ENCODE assay signal across 26 mouse cellular contexts in the genomic region with DNA sequence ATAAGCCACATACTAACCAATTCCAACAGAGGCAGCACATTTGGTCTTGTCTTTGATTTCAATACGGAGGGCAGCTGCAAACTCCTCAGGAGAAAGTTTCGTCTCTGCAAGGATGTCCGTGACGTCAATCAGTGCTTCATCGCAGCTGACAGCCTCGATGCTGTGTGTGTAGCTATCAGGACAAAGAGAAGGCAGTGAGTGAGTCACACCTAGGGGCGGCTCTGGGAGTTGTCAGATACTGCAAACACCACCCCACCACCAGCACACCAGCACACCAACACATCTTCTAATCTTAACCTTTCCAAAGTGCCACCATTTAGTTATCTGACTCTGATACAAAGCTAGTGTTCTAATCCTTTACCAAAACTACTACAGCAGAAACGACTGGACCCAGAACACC. TPM values are rescaled to one million over a fixed set of nuclear protein-coding genes. Genes with fewer than 3 reads are reported as not detected.
DNase-seq lines count a peak whose midpoint lies in the region; ATAC-seq lines count a peak whose summit lies in the region.
"Had no signal": no experiment of that assay in that cellular context is flagged by ENCODE, and none has a peak within 500 bp of the region (broad histone marks: within the 10 kb centered on the region; RNA-seq: fewer than 3 reads in every experiment).

No protein-coding gene starts in this region.

- H3K4me2 ChIP-seq in liver, embryonic 12.5 days = no peak overlapping the region
- H3K4me2 ChIP-seq in liver, embryonic 11.5 days = no peak overlapping the region
- H3K4me2 ChIP-seq: forebrain, embryonic 13.5 days; heart, embryonic 12.5 days; heart, embryonic 15.5 days; hindbrain, embryonic 14.5 days had no signal

- peak; percentile 62 for ATAC-seq in liver, embryonic 12.5 days
- ATAC-seq in liver, embryonic 11.5 days (replicated peaks; ENCODE audit: low FRiP score) = no peak
- ATAC-seq: forebrain, embryonic 13.5 days; forebrain, embryonic 16.5 days; hindbrain, postnatal 0 days; inflammation-experienced regulatory T-cells, adult 6 months; intestine, embryonic 16.5 days had no signal

- no peak overlapping the region for H3K27ac ChIP-seq in liver, embryonic 12.5 days
- no peak overlapping the region for H3K27ac ChIP-seq in liver, embryonic 11.5 days (ENCODE audit: low read depth, low read length)
- H3K27ac ChIP-seq: forebrain, embryonic 10.5 days; forebrain, embryonic 13.5 days; heart, embryonic 15.5 days; hindbrain, embryonic 14.5 days; hindbrain, postnatal 0 days had no signal

- intact Hi-C loops in heart, postnatal 36 days (cut with DNase I) = no loop called here

- H3K27me3 ChIP-seq in liver, embryonic 12.5 days (replicated peaks) = no peaks in the 10 kb centered on the region
- H3K27me3 ChIP-seq in liver, embryonic 11.5 days (replicated peaks; ENCODE audit: control insufficient read depth, insufficient read depth, low read length) = no peaks in the 10 kb centered on the region
- H3K27me3 ChIP-seq: forebrain, embryonic 13.5 days; heart, embryonic 12.5 days; heart, embryonic 15.5 days had no signal

- DNase-seq in adrenal gland, postnatal 14 days = peak; percentile 18
- no peak for DNase-seq in adrenal gland, adult (ENCODE audit: inconsistent age in 2 of 2, low spot score in 1 of 2)
- no peak for DNase-seq in liver, embryonic 11.5 days (ENCODE audit: low spot score)
- peak; percentile 31 for DNase-seq in R1 (ENCODE audit: low read depth, low spot score)
- peak; percentile 23 for DNase-seq in c-Kit-positive CD71-positive TER-119-negative erythroid progenitor cells, embryonic 14.5 days (ENCODE audit: low read depth)
- DNase-seq in heart, postnatal 36 days = no peak
- DNase-seq: adrenal gland, adult 8-10 months; B cell, adult 2 months; cerebellum, adult 18-20 months; cerebellum, adult 9-10 months; cerebellum, postnatal 14 days; gastrocnemius, postnatal 25 days; heart, adult 18-20 months; heart, postnatal 10 days; heart, postnatal 4 days; kidney, adult 18-20 months had no signal

- no peaks in the 10 kb centered on the region for H3K4me1 ChIP-seq in liver, embryonic 12.5 days
- H3K4me1 ChIP-seq in liver, embryonic 11.5 days (replicated peaks; ENCODE audit: control insufficient read depth, insufficient read depth, low read length) = no peaks in the 10 kb centered on the region
- H3K4me1 ChIP-seq: forebrain, embryonic 10.5 days; forebrain, embryonic 13.5 days; heart, embryonic 15.5 days had no signal

- peaks cover 83% of the 10 kb centered on the region for H3K36me3 ChIP-seq in liver, embryonic 12.5 days
- peaks cover 24% of the 10 kb centered on the region for H3K36me3 ChIP-seq in liver, embryonic 11.5 days (ENCODE audit: control insufficient read depth, insufficient read depth, low read length)

- no peaks in the 10 kb centered on the region for H3K9me3 ChIP-seq in liver, embryonic 12.5 days (replicated peaks)
- H3K9me3 ChIP-seq in liver, embryonic 11.5 days (ENCODE audit: control insufficient read depth, low read length) = no peaks in the 10 kb centered on the region
- H3K9me3 ChIP-seq: forebrain, embryonic 10.5 days; forebrain, embryonic 13.5 days; heart, embryonic 12.5 days; heart, embryonic 15.5 days had no signal

- 69% methylated on average over 8 of the region's 8 CpGs for WGBS in liver, embryonic 12.5 days (ENCODE audit: insufficient replicate concordance)
- WGBS in liver, embryonic 11.5 days = 71% methylated on average over 8 of the region's 8 CpGs

- no peak overlapping the region for H3K4me3 ChIP-seq in liver, embryonic 12.5 days
- no peak overlapping the region for H3K4me3 ChIP-seq in liver, embryonic 11.5 days (ENCODE audit: low read depth, low read length)
- H3K4me3 ChIP-seq: forebrain, embryonic 10.5 days; forebrain, embryonic 13.5 days; heart, embryonic 12.5 days; heart, embryonic 15.5 days had no signal

- H3K9ac ChIP-seq in liver, embryonic 12.5 days = no peak overlapping the region
- H3K9ac ChIP-seq in liver, embryonic 11.5 days (ENCODE audit: low read depth, low read length) = no peak overlapping the region
- H3K9ac ChIP-seq: forebrain, embryonic 13.5 days; heart, embryonic 12.5 days; heart, embryonic 15.5 days; hindbrain, embryonic 14.5 days had no signal

RNA-seq across cellular contexts. Expression of a gene that starts 58.3 kb away (rescaled TPM):
- total RNA-seq in adrenal gland, postnatal 14 days (2021) = 24.3 TPM in 2 replicates
- polyA plus RNA-seq in liver, embryonic 12.5 days (2016; fragmentation: Nextera tagmentation; extraction: Ambion mirVana) = 28.1 and 28.4 TPM in 2 replicates
- 31.2 and 32.2 TPM in 2 replicates for polyA plus RNA-seq in liver, embryonic 11.5 days (2014; fragmentation: Nextera tagmentation; extraction: Ambion mirVana)
- 10 to 100 TPM; 14.9 to 17.1 TPM for total RNA-seq in heart, postnatal 36 days (2021)

Comparison
In these comparisons a context has a peak if more than half of its experiments do, and no peak if none do; other contexts are left out.
1. DNase-seq: peak in adrenal gland, postnatal 14 days (single experiment), R1 (single experiment) and c-Kit-positive CD71-positive TER-119-negative erythroid progenitor cells, embryonic 14.5 days (single experiment); none in adrenal gland, adult (0 of 2), liver, embryonic 11.5 days (single experiment) and heart, postnatal 36 days (0 of 2).